Mouse (Mus musculus) heart, embryonic 14.5 days (tissue): ENCODE results near the gene Scn4b. TPM values are rescaled to one million over a fixed set of nuclear protein-coding genes. Genes with fewer than 3 reads are reported as not detected.

Experiments used
- ATAC-seq: fragments of 200-750 bp; cut with Nextera tagmentation; 2 replicates; pipeline ENCODE4 v1.8.0; 2017; ENCODE audit warnings: low read depth, moderate TSS enrichment; ENCODE audit not compliant: insufficient number of reproducible peaks, insufficient read depth, low FRiP score
- H3K27ac ChIP-seq, 2 experiments: fragments of 200-500 bp in 1 of 2; fragments of 300-500 bp in 1 of 2; sonication (generic) in 1 of 2; replicated peaks in 1 of 2; 2 replicates each; pipeline ENCODE4 v1.5.1; 2012 to 2014; ENCODE audit warnings: low read depth in 2 of 2, low read length in 2 of 2, control low read depth in 1 of 2, mild to moderate bottlenecking in 1 of 2, mixed read lengths in 1 of 2; ENCODE audit not compliant: control insufficient read depth in 1 of 2, insufficient read depth in 1 of 2
- H3K27me3 ChIP-seq: fragments of 300-500 bp; sonication (generic); 2 replicates; pipeline ENCODE4 v1.6.1; 2014; ENCODE audit warnings: mild to moderate bottlenecking, low read length, control low read depth; ENCODE audit not compliant: control insufficient read depth, insufficient read depth
- H3K36me3 ChIP-seq: fragments of 300-500 bp; sonication (generic); 2 replicates; pipeline ENCODE4 v1.6.1; 2014; ENCODE audit warnings: mild to moderate bottlenecking, control low read depth, low read length, mixed read lengths; ENCODE audit not compliant: control insufficient read depth, insufficient read depth
- H3K4me1 ChIP-seq, 2 experiments: fragments of 200-500 bp in 1 of 2; fragments of 300-500 bp in 1 of 2; sonication (generic) in 1 of 2; 2 replicates each; pipeline ENCODE4 v1.6.1; 2012 to 2014; ENCODE audit warnings: low read length in 2 of 2, control low read depth in 1 of 2, mixed read lengths in 1 of 2; ENCODE audit not compliant: control insufficient read depth in 2 of 2, insufficient read depth in 2 of 2
- H3K4me2 ChIP-seq: fragments of 300-500 bp; sonication (generic); 2 replicates; pipeline ENCODE4 v1.6.1; 2014; ENCODE audit warnings: mild to moderate bottlenecking, low read length
- H3K4me3 ChIP-seq, 2 experiments: fragments of 200-500 bp in 1 of 2; fragments of 300-500 bp in 1 of 2; sonication (generic) in 1 of 2; 2 replicates each; pipeline ENCODE4 v1.5.1; 2012 to 2014; ENCODE audit warnings: low read length in 2 of 2, mild to moderate bottlenecking in 2 of 2, control low read depth in 1 of 2, low read depth in 1 of 2, moderate library complexity in 1 of 2; ENCODE audit not compliant: control insufficient read depth in 1 of 2, insufficient read depth in 1 of 2
- H3K9ac ChIP-seq: fragments of 300-500 bp; sonication (generic); 2 replicates; pipeline ENCODE4 v1.6.1; 2014; ENCODE audit warnings: mild to moderate bottlenecking, low read length
- H3K9me3 ChIP-seq: fragments of 300-500 bp; sonication (generic); 2 replicates; pipeline ENCODE4 v1.6.1; 2016; ENCODE audit warnings: low read length, control low read depth; ENCODE audit not compliant: control insufficient read depth
- WGBS: fragments of 180-500 bp; shearing (Covaris S2); extraction: QIAGEN DNeasy Blood & Tissue Kit; methylation state at CpG from one replicate; pipeline ENCODE4 v1.1.7; 2014; 5-methylcytosine and 5-hydroxymethylcytosine counted together
- polyA plus RNA-seq: library from polyadenylated mRNA; unstranded; fragments of >200 nt; fragmentation: Nextera tagmentation; extraction: Ambion mirVana; gene quantifications from 2 replicates; pipeline ENCODE4 v1.2.1, GENCODE M21; 2014

The Scn4b gene
- polyA plus RNA-seq, 1 experiment from 2014 or later: not detected

DNA sequence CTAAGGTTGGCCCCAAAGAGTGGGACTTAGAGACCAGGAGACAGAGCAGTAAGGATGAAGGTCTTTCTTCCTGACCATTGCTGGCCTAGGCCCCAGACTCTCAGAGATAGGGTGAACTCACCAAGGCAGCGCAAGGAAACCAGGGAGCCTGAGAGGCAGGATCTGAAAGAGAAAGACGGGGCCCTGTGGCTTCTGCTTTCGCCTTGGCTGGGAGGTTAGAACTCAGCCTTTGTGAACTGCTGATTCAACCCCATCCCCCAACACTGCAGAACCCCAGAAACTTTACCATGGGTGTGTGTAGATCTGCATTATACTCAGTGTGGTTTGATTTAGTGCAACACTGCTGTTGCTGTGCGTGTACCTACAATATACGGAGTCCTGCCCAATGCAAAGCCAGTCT is 41.1 kb downstream of the Scn4b start:
- Histone ChIP-seq H3K4me1 (no peaks in the 10 kb centered on the region), H3K4me3 (no peak overlapping the region), H3K27ac (no peak overlapping the region), H3K9me3 (no peaks in the 10 kb centered on the region), H3K27me3 (0 out of 2 replicates have a peak, but pooled peaks cover 3% of the 10 kb centered on the region), H3K9ac (no peak overlapping the region), H3K36me3 (no peaks in the 10 kb centered on the region), H3K4me2 (no peak overlapping the region)
- no peak for ATAC-seq
- 74% methylated on average over 5 of the region's 5 CpGs for WGBS

GRCm38 (mm10) chr9:45181770-45182169 is 43.6 kb downstream of the Scn4b start, which contains the start of gene BC049352:
BC049352 (plus strand) TSS chr9:45182007.
- Histone ChIP-seq H3K36me3 (no peaks in the 10 kb centered on the region), H3K27ac (no peak within 1 kb of the TSS), H3K4me3 (no peak within 1 kb of the TSS), H3K9ac (no peak within 1 kb of the TSS), H3K27me3 (0 out of 2 replicates have a peak, but pooled peaks cover 3% of the 10 kb centered on the region), H3K4me1 (no peaks in the 10 kb centered on the region), H3K4me2 (no peak within 1 kb of the TSS), H3K9me3 (no peaks in the 10 kb centered on the region)
- WGBS: 32% methylated on average over 2 of the region's 2 CpGs
- ATAC-seq: no peak

GRCm38 (mm10) chr9:45182521-45182920 is 44.3 kb downstream of the Scn4b start:
- Histone ChIP-seq H3K27ac (no peak overlapping the region), H3K9me3 (no peaks in the 10 kb centered on the region), H3K4me1 (no peaks in the 10 kb centered on the region), H3K4me3 (no peak overlapping the region), H3K27me3 (0 out of 2 replicates have a peak, but pooled peaks cover 3% of the 10 kb centered on the region), H3K36me3 (no peaks in the 10 kb centered on the region), H3K4me2 (no peak overlapping the region), H3K9ac (no peak overlapping the region)
- WGBS: 45% methylated on average over 3 of the region's 3 CpGs
- ATAC-seq: no peak

DNA sequence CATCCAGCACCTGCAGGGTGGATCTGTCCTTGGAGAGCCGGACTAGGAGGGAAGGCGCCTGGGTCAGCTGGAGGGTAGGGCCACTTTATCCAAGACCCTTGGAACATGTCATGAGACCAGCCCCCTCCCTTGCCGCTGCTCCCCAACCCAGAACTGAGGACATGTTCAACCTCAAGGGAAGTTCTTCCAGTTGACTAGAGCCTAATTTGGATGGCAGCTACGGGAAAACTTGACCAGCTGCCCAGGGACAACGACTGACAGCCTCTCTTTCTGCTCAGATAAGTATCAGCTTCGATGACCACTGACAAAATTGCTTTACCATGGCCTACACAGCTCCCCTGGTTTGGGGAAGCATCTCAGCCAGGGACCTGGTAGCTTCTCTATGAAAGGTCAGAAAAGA is 45.1 kb downstream of the Scn4b start:
- Histone ChIP-seq H3K4me1 (no peaks in the 10 kb centered on the region), H3K4me3 (no peak overlapping the region), H3K27me3 (0 out of 2 replicates have a peak, but pooled peaks cover 3% of the 10 kb centered on the region), H3K9ac (no peak overlapping the region), H3K9me3 (no peaks in the 10 kb centered on the region), H3K4me2 (no peak overlapping the region), H3K27ac (no peak overlapping the region), H3K36me3 (no peaks in the 10 kb centered on the region)
- no peak for ATAC-seq
- 73% methylated on average over 6 of the region's 6 CpGs for WGBS

GRCm38 (mm10) chr9:45185250-45185649 is 47.1 kb downstream of the Scn4b start:
- ATAC-seq: no peak
- 69% methylated on average over 4 of the region's 4 CpGs for WGBS

GRCm38 (mm10) chr9:45188570-45189563 is 50.7 kb downstream of the Scn4b start:
- ATAC-seq: no peak
- no peaks in the 10 kb centered on the region for H3K27me3 ChIP-seq
- 81% methylated on average over 10 of the region's 10 CpGs for WGBS

More at GRCm38 (mm10) chr9:45185250-45185649, 47.1 kb downstream of the Scn4b start:
- no peak overlapping the region for H3K4me3 ChIP-seq
- H3K27ac ChIP-seq: no peak overlapping the region
- no peaks in the 10 kb centered on the region for H3K9me3 ChIP-seq
- H3K27me3 ChIP-seq: 0 out of 2 replicates have a peak, but pooled peaks cover 3% of the 10 kb centered on the region
- H3K4me2 ChIP-seq: no peak overlapping the region
- no peak overlapping the region for H3K9ac ChIP-seq
- no peaks in the 10 kb centered on the region for H3K4me1 ChIP-seq
- no peaks in the 10 kb centered on the region for H3K36me3 ChIP-seq

GRCm38 (mm10) chr9:45189661-45190174 is 51.5 kb downstream of the Scn4b start:
- Histone ChIP-seq H3K27ac (no peak overlapping the region), H3K4me2 (no peak overlapping the region), H3K4me1 (no peaks in the 10 kb centered on the region), H3K36me3 (no peaks in the 10 kb centered on the region), H3K4me3 (no peak overlapping the region), H3K9ac (no peak overlapping the region), H3K27me3 (no peaks in the 10 kb centered on the region), H3K9me3 (no peaks in the 10 kb centered on the region)
- WGBS: 86% methylated on average over 4 of the region's 4 CpGs
- no peak for ATAC-seq

More at GRCm38 (mm10) chr9:45188570-45189563, 50.7 kb downstream of the Scn4b start:
- H3K9me3 ChIP-seq: no peaks in the 10 kb centered on the region
- no peak overlapping the region for H3K9ac ChIP-seq
- no peak overlapping the region for H3K4me3 ChIP-seq
- no peaks in the 10 kb centered on the region for H3K4me1 ChIP-seq
- no peak overlapping the region for H3K27ac ChIP-seq
- H3K4me2 ChIP-seq: no peak overlapping the region
- H3K36me3 ChIP-seq: no peaks in the 10 kb centered on the region
